Mouse (Mus musculus) ovary, postnatal 10 days (tissue): ENCODE data around the gene Lima1.
A peak's percentile ranks its signal among the peaks of the same experiment; 100 is the strongest.
"Not testable (repeated sequence)": the region's sequence is repeated elsewhere in the genome, so short reads cannot be mapped to it uniquely, and the experiment has no call there.

Experiments
- DNase-seq: peaks from one replicate; pipeline ENCODE4 v3.0.0; 2022; ENCODE audit warnings: low spot score

The Lima1 gene

DNA sequence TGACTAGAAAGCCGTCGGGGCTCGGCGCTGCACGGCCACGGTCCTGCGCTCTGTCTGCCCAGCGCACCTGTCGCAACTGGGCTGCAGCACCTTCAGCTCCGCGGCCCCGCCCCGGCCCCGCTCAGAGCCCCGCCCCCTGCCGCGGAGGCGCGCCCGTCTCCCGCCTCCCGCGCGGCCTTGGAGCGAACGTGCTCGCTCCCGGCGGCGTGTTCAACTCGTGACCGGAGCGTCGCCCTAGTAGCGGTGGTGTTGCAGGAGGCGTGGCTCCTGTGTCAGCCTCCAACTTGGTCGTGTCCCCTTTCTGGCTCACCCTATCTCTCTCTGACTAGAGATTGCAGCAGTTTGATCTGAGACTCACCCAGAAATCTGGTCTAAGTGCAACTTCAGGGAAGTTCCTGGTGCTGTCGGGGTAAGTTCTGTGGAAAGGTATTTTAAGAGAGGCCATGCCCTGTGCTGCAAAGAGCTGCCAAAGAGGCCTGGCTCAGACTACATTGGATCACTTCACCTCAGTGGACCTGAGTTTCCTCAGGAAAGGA is at the start of gene Lima1:
Lima1 (minus strand) TSS at position 123 of the 536 bp plus-strand sequence.
- peak; percentile 59 for DNase-seq

DNA sequence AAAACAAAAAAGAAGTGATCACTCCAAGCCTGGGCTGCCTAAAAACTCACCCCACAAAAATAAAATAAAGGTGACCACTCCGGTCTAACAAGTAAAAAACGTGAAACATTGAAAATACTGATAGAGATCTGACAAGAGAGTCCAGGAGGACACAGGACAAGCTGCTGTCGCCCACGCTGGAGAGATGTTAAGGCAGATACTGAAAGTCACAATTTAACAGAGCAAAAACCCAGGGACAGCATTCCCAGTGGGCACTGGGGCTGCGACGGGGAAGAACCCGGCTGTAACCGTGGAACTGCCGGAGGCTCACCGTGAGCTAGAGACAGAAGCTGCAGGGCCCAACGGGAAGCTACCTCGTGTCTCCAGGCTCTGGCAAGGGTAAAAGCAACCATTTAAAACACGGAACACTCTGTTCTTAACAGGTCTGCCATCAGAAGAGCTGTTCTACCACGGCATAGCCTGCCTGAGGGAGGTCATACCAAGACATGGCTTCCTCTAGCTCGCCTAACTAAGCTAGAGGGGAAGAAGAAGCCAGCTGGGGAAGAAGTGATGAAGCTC is 44.4 kb upstream of the Lima1 start:
- no peak for DNase-seq

DNA sequence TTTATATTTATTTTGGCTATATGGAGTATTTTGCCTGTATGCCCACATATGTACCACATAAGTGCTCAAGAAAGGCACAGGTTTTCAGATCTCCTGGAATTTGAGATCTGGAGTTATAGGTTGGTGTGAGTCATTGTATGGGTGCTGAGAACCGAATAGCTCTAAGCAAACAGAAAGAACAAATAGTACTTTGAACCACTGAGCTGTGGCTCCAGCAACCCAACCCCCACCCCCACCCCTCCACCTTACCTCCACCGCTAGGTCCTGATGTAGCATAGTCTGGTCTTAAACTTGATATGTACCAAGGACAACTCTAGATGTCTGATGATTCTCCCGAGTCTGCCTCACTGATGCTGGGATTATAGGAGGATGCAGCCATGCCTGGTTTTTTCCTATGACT is 42.0 kb upstream of the Lima1 start:
- DNase-seq, result no peak

DNA sequence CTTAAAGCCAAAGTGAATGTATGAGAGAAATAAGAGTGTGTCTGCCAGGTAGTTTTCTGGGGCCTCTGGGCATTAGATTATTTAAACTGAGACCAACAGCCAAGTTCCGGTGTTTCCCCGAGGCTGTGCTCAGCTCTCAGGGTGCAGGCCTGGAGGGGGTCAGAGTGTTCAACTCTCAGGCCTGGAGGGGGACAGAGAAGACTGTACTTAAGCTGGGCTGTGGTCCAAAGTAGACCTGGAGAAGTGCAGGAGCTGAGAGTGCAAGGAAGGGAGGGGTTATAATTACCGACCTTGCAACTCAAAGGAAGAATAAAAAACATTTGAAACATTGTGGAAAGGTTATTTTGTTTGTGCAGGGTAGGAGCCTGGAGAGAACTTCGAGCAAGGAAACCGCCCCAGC is 39.4 kb upstream of the Lima1 start:
- DNase-seq, result no peak

DNA sequence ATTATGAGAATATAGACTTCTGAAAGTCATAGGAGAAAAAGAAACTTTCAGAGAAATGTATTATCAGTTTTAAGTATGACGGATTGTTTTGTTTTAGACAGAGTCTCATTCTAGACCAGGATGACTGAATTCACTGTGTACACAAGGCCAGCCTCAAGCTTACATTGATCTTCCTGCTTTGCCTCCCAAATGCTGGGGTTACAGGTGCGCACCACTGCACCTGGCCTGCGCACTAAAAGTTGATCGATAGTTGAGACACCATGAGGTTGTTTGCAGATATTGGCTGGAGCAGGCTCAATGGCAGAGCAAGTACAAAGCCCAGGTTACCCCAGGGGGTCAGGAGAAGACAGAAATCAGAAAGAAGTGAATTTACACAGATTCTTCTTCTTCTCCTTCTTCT is 36.5 kb upstream of the Lima1 start:
- DNase-seq, result no peak

DNA sequence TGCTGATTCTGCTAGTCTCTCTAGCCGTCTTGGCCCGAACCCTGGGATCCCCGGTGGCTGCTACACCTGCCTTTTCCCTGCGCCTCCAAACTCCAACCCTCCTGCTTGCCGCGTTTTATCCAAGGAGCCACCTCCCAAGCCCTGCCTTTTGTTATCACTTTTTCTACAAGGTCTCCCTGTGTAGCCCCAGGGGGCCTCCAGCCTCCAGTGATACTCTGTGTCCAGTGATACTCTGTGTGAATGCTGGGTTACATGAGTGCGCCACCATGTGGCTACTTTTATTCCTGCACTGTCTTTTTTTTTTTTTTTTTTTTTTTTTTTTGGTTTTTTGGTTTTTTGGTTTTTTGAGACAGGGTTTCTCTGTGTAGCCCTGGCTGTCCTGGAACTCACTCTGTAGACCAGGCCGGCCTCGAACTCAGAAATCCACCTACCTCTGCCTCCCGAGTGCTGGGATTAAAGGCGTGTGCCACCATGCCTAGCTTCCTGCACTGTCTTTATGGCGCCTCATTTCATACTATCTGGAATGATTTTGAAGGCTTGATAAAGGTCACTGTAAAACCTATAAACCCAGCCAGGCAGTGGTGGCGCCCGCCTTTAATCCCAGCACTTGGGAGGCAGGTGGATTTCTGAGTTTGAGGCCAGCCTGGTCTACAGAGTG is 34.2 kb upstream of the Lima1 start:
- DNase-seq, result not testable (repeated sequence)

DNA sequence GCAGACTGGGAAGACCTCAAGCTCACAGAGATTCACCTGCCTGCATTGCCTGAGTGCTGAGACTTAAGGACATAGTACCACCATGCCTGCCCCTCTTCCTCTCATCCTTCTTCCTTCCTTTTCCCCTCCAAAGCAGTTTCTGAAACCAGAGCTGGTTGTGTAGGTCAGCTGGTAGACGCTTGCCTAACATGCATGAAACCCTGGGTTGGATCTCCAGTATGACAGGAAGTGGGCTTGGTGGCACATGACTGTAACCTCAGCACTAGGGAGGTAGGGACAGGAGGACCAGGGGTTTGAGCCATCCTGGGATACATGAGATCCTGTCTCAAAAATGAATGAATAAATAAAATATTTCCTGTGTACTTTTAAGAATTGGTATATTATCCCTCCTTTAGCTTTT is 32.3 kb upstream of the Lima1 start:
- DNase-seq, result no peak

DNA sequence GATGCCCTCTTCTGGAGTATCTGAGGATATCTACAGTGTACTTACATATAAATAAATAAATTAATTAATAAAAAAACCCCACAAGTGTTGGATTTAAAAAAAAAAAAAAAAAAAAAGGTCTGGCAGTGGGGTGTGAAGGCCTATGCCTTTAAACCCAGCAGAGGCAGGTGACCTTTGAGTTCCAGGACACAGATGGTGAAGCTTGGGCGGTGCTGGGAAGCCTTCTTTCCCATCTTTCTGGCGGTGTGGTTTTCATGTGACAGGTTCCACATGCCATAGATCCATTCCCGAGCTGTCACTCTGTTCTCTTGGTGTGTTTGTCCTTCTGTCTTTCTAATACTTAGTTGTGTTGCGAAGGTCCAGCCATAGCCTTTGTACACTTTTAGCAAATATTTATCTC is 31.8 kb upstream of the Lima1 start:
- DNase-seq, result no peak

DNA sequence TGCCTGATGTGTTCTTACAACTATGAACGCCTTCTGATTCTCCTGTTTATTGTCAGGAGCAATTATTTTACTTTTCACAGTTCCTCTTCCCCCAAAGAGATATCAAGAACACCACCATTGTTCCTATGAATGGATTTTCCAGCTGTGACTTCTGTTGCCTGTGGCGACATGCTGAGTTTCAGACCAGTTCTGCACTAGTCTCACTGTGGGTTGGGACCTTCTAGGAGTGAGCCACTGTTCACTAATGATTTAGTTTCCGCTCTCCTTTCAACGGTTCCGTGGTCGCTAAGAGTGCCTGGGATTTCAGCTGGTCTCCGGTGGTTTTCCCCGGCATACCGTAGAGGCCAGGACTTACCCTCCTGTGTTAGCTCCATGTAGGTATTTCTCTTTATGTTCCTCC is 29.6 kb upstream of the Lima1 start:
- DNase-seq, result no peak

DNA sequence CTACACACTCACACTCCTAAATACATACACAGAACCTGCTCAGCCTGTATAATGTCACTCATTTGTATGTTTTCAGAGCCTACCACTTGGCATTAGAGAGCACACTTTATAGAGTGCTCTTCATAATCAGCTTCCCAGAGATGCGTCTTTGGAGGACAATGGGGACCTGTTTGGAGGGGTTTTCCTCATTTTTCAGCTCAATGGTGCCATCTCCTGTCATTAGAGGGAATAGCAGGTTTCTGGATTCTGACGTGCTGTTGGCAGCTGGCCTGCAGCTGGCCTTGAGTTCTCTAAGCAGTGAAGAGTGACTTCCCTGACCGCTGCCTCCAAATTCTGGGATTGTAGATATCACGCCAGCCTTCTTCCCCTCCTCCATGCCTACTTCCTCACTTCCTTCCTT is 29.1 kb upstream of the Lima1 start:
- DNase-seq, result peak; percentile 62

DNA sequence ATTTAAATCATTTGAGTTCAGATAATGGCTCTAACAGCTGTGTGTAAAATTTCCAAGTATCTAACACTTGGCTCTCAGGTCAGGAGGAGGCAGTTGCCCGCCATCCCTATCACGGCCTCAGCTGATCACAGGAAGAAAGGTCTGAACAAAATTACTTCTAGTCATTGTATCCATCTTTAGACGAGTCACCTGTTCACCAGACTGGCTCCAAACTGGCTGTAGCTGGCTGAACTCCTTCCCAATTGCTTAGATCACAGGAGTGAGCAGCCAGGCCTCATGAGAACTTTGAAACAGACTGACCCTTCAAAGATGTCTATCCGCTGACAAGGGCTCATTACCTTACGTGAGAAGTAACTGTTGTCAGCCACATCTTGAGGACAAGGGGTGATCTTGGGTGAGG is 28.0 kb upstream of the Lima1 start:
- DNase-seq, result no peak

DNA sequence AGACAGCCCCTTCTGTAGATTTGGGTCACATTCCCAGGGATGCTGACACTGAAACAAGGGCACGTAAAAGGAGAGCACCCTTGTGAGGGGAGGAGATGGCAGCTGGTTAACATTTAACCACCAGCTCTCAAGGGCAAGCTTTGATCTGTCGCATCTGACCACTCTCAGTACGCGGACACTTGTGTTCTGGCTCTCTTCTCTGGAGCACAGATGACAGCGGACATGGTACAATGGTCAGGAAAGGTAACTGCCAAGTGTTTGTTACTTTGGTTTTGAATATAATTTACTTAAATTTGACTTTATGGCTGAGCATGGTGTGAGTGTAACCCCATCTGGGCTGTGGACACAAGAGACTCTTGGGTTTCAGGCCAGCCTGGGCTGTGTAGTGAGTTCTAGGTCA is 27.5 kb upstream of the Lima1 start:
- no peak for DNase-seq

DNA sequence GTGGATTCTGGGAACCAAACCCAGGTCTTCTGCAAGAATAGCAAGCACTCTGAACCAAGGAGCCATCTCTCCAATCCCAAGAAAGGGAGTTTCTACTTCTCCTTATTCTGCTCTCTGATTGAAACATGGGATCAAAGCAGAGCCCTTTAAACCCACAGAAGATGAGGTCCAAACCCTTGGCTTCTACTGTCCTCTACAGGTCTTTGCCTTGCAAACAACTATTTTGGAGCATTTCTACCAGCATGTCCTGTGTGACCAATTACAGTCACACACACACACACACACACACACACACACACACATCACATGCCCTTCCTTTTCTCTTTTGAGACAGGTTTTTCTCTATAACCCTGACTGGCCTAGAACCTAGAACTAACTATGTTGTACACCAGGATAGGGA is 21.4 kb upstream of the Lima1 start:
- DNase-seq, result no peak

DNA sequence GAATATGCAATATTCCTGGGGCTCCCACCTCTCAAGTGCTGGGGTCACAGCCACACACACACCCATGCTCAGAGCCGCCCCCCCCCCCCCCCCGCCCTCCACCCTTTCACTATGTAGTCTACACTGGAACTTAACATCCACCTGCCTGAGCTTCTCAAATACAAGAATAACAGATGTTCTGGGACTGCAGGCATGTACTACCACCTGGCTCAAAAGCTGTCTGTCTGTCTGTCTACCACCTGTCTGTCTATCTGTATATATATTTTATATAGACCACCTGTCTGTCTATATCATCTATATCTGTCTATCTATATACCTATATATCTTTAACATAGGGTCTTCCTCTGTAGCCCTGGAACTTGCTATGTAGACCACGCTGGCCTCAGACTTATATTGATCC is 16.1 kb upstream of the Lima1 start:
- DNase-seq, result no peak

DNA sequence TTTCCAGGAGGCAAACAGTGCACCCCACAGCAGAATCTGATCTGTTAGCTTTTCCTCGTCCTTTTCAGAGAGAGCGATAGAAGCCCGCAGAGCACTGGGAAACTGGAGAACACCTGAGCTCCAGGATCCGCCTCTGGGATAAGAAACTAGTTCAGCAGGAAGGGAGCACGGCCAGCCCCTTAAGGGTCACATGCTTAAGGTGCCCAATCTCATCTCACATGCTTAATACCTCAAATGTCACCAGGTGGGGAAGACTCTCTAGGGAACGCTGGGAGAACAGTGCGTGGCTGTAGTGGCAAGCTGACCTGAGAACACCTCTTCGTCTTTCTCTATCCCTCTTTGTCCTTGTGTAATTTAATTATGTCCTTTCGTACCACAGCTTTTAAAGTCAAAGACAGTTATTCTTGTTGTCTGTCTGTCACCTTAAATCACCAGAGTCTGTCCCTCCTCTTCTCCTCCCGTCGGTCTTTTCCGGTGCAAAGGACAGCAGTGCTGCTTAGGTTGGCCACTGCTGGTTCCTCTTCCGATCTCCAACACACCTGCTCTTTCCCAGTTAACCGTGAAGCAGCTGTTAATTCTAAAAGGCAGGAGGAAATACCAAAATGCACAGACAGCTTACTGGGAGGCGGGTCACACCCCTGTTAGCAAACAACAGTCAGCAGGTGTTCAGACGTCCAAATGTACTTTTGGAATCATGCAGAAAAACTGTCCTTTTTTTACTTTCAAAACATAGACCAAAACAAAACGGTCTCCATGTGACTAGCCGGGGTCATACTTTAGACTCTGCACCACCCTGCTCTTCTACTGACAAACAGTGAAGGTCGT is 15.4 kb upstream of the Lima1 start:
- peak; percentile 2 for DNase-seq

DNA sequence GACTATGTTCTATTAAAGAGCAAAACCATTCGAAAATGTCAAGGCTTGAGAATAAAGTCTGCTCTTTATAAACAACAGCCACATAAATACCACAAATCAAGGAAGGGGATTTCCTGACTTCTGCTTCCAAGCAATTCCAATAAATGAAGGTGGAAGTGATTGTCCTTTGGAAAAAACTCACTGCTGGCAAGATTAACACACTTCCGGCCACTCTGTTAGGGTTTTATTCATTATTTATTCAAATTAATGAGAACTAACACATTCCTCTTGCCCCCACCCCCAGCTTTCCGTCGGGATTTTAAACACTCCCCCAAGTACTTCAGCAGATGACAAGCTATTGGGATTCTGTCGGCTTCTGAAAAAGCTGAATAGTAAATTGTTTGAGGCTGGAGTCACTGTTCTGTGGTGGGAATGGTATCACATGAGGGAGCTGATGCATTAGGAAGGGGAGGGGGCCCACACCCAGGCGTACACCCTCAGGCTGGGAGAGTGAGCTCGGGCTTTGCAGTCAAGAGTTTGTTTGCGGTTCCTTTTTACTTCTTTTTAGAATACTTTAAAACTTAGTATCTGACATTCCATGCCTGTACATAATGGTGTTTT is 14.1 kb upstream of the Lima1 start:
- DNase-seq, result no peak

DNA sequence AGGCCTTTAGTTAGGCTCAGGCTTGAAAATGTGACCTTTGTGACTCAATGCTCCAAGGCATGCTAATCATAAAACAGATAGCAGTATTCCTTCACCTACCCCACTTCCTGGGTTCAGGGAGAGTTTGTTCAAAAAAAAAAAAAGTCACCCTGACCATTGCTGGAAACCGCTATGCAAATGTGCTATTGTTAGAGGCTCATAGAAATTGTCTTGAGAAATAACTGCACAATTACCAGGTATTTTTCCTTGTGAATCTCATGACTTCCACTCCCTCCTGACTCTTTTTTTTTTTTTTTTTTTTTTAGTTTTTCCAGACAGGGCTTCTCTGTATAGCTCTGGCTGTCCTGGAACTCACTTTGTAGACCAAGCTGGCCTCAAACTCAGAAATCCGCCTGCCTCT is 11.9 kb upstream of the Lima1 start:
- DNase-seq, result not testable (repeated sequence)

DNA sequence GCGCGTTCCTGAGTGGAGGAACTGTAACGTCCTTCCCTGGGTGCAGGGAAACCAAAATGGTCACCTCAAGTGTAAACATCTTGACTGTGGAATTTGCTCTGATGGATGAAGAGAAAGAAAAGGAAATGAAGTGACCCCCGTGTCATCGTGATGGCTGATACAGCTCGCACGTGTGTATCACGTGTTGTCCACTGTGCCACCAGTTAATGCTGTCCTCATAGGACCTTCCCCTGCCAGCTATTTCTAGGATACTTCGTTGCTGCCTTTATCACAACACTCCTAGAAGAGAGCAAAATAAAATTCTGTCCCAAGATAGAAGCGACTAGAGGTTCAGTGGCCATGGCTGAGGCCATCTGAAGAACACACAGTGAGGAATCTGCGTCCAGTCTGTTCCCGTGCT is 8.8 kb upstream of the Lima1 start:
- DNase-seq, result no peak

DNA sequence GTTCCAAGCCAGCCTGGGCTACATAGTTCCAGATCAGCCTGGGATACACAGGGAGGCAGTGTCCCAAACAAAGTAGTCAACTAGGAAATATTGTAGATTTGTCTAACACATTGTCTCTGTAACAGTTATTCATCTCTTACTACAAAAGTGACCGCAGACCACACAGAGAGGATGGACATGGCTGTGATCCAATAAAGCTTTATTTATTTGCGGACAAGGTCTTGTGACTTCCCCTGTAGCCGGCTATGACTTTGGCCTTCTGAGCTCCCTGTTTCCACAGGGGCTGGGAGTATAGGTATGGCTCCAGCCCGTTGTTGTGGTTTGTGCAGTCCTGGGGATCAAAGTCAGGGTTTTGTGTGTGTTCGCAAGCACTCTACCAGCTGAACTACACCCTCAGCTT is 3.3 kb upstream of the Lima1 start:
- DNase-seq, result no peak

DNA sequence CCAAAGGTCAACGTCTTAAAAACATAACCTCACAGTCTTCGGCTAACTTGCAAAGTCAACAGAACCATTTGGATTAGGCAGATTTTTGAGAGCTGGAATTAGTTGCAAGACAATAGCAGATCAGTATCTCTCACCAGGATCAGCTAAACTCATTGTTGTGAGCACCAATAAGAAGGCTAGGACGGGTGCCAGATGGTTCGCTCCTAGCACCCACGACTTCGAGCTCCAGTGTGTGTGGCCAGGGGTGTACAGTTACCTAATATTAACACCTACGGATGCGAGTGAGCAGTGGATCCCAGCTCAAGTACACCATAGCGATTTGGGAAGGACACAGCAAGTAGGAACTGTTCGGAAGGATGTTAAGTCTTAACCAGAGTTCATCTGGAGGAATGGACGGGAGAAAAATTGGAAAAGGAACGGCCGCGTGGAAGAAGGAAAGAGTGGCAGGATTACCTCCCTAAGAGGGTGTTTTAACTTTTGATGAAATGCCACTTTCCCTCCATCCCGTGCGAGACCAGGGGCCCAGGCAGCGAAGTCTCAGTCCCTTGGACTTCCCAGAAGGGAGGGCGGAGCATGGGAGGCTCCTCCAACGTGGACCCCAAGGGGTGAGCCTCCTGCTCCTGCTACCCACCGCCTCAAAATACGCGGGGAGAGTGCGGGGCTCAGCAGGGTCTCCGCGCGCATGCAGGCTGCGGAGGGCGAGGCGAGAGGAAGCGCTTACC is 483 bp downstream of the Lima1 start:
- DNase-seq, result no peak

DNA sequence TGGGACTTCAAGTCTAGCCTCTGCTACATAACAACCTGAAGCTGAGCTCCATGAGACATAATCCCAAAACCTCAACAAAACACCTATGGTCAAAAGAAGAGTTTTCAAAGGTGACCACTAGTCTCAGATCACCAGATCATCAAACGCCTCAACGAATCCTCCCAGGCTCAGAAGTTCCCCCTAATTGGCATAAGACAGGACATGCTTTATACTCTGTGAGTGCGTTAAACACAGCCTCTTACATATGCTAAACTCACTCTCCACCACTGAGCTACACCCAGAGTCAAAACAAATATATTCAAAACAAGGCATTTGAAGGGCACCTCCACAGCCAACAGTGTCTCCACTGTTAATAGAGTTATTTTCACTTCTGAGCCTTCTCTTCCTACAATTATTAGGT is 2.7 kb downstream of the Lima1 start:
- no peak for DNase-seq

DNA sequence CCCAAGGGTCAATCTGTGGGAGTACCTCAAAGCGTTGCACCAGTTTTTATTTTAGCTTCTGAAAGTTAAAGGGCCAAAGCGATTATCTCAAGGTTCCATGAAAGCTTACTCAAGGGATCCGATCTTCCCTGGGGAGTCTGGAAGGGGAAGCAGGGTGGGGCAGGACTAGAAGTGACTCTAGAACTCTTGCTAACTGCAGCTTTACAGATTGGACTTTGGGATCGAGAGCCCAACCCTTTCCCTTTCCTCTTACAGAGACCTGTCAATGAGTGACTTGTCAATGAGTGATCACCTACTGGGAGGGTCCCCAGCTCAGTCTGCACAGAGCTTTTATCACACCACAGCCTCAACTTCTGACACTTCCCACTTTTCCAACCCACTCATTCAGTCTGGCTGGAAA is 7.6 kb downstream of the Lima1 start:
- DNase-seq, result no peak
